Mouse (Mus musculus): Measurements from ENCODE around the gene Tmem231.

The Tmem231 gene

GRCm38 (mm10) chr8:111933348-111934076, at the start of gene Tmem231:
Gene Tmem231 (minus strand): TSS chr8:111933881.
- DNase-seq, result peak; percentile 99

GRCm38 (mm10) chr8:111982116-111982515, 48.4 kb upstream of the Tmem231 start:
- no peak for DNase-seq

GRCm38 (mm10) chr8:111978147-111978546, 44.5 kb upstream of the Tmem231 start:
- DNase-seq, result no peak

GRCm38 (mm10) chr8:111976326-111976725, 42.6 kb upstream of the Tmem231 start:
- peak; percentile 85 for DNase-seq

GRCm38 (mm10) chr8:111975706-111976105, 42.0 kb upstream of the Tmem231 start:
- peak; percentile 67 for DNase-seq

- no peak for DNase-seq
Observed at GRCm38 (mm10) chr8:111974138-111974537, 40.5 kb upstream of the Tmem231 start.

- DNase-seq, result no peak
Observed at GRCm38 (mm10) chr8:111968991-111969390, 35.3 kb upstream of the Tmem231 start.

GRCm38 (mm10) chr8:111968541-111968940, 34.9 kb upstream of the Tmem231 start:
- no peak for DNase-seq

GRCm38 (mm10) chr8:111967246-111967870, 33.7 kb upstream of the Tmem231 start:
- no peak for DNase-seq

- peak; percentile 69 for DNase-seq
Observed at GRCm38 (mm10) chr8:111964849-111965561, 31.3 kb upstream of the Tmem231 start.

GRCm38 (mm10) chr8:111964351-111964750, 30.7 kb upstream of the Tmem231 start:
- DNase-seq, result no peak

GRCm38 (mm10) chr8:111963546-111963945, 29.9 kb upstream of the Tmem231 start:
- peak; percentile 46 for DNase-seq

GRCm38 (mm10) chr8:111963091-111963490, 29.4 kb upstream of the Tmem231 start:
- DNase-seq, result peak; percentile 62

- DNase-seq, result no peak
Observed at GRCm38 (mm10) chr8:111962589-111962988, 28.9 kb upstream of the Tmem231 start.

- DNase-seq, result no peak
Observed at GRCm38 (mm10) chr8:111961330-111961729, 27.6 kb upstream of the Tmem231 start.

- DNase-seq, result peak; percentile 82
Observed at GRCm38 (mm10) chr8:111960591-111961321, 27.1 kb upstream of the Tmem231 start.

GRCm38 (mm10) chr8:111957231-111957630, 23.6 kb upstream of the Tmem231 start:
- peak; percentile 84 for DNase-seq

- DNase-seq, result peak; percentile 61
Observed at GRCm38 (mm10) chr8:111955879-111956278, 22.2 kb upstream of the Tmem231 start.

- peak; percentile 90 for DNase-seq
Observed at GRCm38 (mm10) chr8:111954844-111955594, 21.3 kb upstream of the Tmem231 start.

GRCm38 (mm10) chr8:111951936-111952335, 18.3 kb upstream of the Tmem231 start:
- no peak for DNase-seq

- peak; percentile 89 for DNase-seq
Observed at GRCm38 (mm10) chr8:111951317-111951716, 17.6 kb upstream of the Tmem231 start.

GRCm38 (mm10) chr8:111950846-111951245, 17.2 kb upstream of the Tmem231 start:
- no peak for DNase-seq

Measured in heart, adult 11 months (tissue).